Mouse (Mus musculus) stomach, postnatal 0 days (tissue): ENCODE measurements around the gene Cebpa. TPM values are rescaled to one million over a fixed set of nuclear protein-coding genes. Genes with fewer than 3 reads are reported as not detected.
A peak's percentile ranks its signal among the peaks of the same experiment; 100 is the strongest.

Experiments
- ATAC-seq: fragments of 200-750 bp; cut with Nextera tagmentation; 2 replicates; pipeline ENCODE4 v1.8.0; 2017; ENCODE audit not compliant: low FRiP score, low TSS enrichment
- DNase-seq: peaks from one replicate; pipeline ENCODE4 v3.0.0-alpha.2; 2016; ENCODE audit warnings: low spot score
- H3K27ac ChIP-seq: fragments of 300-500 bp; sonication (generic); replicated peaks from 2 replicates; pipeline ENCODE4 v1.5.1; 2014; ENCODE audit warnings: mild to moderate bottlenecking, control low read depth
- H3K27me3 ChIP-seq: fragments of 300-500 bp; sonication (generic); 2 replicates; pipeline ENCODE4 v1.6.1; 2014; ENCODE audit warnings: low read length; ENCODE audit not compliant: control insufficient read depth, insufficient read depth
- H3K36me3 ChIP-seq: fragments of 300-500 bp; sonication (generic); 2 replicates; pipeline ENCODE4 v1.6.1; 2014; ENCODE audit warnings: low read length, mixed read lengths; ENCODE audit not compliant: control insufficient read depth, insufficient read depth
- H3K4me1 ChIP-seq: fragments of 300-500 bp; sonication (generic); replicated peaks from 2 replicates; pipeline ENCODE4 v1.6.1; 2014; ENCODE audit warnings: antibody characterized with exemption; ENCODE audit not compliant: control insufficient read depth, insufficient read depth
- H3K4me2 ChIP-seq: fragments of 300-500 bp; sonication (generic); replicated peaks from 2 replicates; pipeline ENCODE4 v1.6.1; 2014; ENCODE audit warnings: low read depth, mild to moderate bottlenecking, control low read depth, moderate library complexity
- H3K4me3 ChIP-seq: fragments of 300-500 bp; sonication (generic); 2 replicates; pipeline ENCODE4 v1.5.1; 2014; ENCODE audit warnings: low read depth, low read length, control low read depth
- H3K9ac ChIP-seq: fragments of 300-500 bp; sonication (generic); 2 replicates; pipeline ENCODE4 v1.6.1; 2014; ENCODE audit warnings: mild to moderate bottlenecking, low read length, control low read depth, mixed read lengths
- H3K9me3 ChIP-seq: fragments of 300-500 bp; sonication (generic); 2 replicates; pipeline ENCODE4 v1.6.1; 2016; ENCODE audit warnings: low read length; ENCODE audit not compliant: control insufficient read depth
- CTCF ChIP-seq: IDR thresholded peaks from 2 replicates; pipeline ENCODE4 v1.5.1; 2016; ENCODE audit warnings: antibody characterized with exemption, low read depth, mild to moderate bottlenecking, moderate library complexity
- EP300 ChIP-seq: optimal IDR thresholded peaks from 2 replicates; pipeline ENCODE3; 2016; ENCODE audit warnings: antibody characterized with exemption
- WGBS: fragments of 180-500 bp; shearing (Covaris S2); extraction: QIAGEN DNeasy Blood & Tissue Kit; methylation state at CpG from one replicate; pipeline ENCODE4 v1.1.7; 2014; 5-methylcytosine and 5-hydroxymethylcytosine counted together
- microRNA-seq: library from miRNA; unstranded; fragments of <30 nt; microRNA quantifications from one replicate; pipeline ENCODE4, GENCODE M21; 2016
- polyA plus RNA-seq: library from polyadenylated mRNA; unstranded; fragments of >200 nt; fragmentation: Nextera tagmentation; extraction: Ambion mirVana; gene quantifications from 2 replicates; pipeline ENCODE4 v1.2.1, GENCODE M21; 2015

The Cebpa gene
- polyA plus RNA-seq, 1 experiment from 2014 or later = 8.8 TPM

GRCm38 (mm10) chr7:35167925-35168324, 48.8 kb downstream of the Cebpa start:
- H3K27ac ChIP-seq = no peak overlapping the region
- no peak overlapping the region for H3K4me3 ChIP-seq
- no peak for TF ChIP-seq CTCF
- H3K9me3 ChIP-seq = no peaks in the 10 kb centered on the region
- ATAC-seq (no peak), DNase-seq (no peak)
- no peaks in the 10 kb centered on the region for H3K27me3 ChIP-seq
- no peak overlapping the region for H3K9ac ChIP-seq
- no peaks in the 10 kb centered on the region for H3K36me3 ChIP-seq
- no peak overlapping the region for H3K4me2 ChIP-seq
- H3K4me1 ChIP-seq = no peaks in the 10 kb centered on the region
- WGBS = 71% methylated on average over 2 of the region's 2 CpGs

- no peak overlapping the region for H3K4me3 ChIP-seq
- no peaks in the 10 kb centered on the region for H3K9me3 ChIP-seq
- no peak overlapping the region for H3K4me2 ChIP-seq
- H3K27ac ChIP-seq = no peak overlapping the region
- no peak overlapping the region for H3K9ac ChIP-seq
- ATAC-seq = peak; percentile 43; the same call in 1 of the 2 replicates
- DNase-seq = peak; percentile 89
- TF ChIP-seq CTCF = peak; percentile 95
- no peak for TF ChIP-seq EP300
- H3K36me3 ChIP-seq = no peaks in the 10 kb centered on the region
- 17% methylated on average over 6 of the region's 6 CpGs for WGBS
- H3K4me1 ChIP-seq = no peaks in the 10 kb centered on the region
- no peaks in the 10 kb centered on the region for H3K27me3 ChIP-seq
Observed at GRCm38 (mm10) chr7:35169341-35169740, 50.2 kb downstream of the Cebpa start.

Small RNAs within 50 kb of the gene (microRNA-seq; reads per million reads assigned to microRNA genes)
- gene Gm25033 = not detected

Other genes with a start within 250 kb of the Cebpa start
- 48.7 and 48.8 TPM in 2 replicates for gene Pepd, start 206.9 kb upstream of the Cebpa start, polyA plus RNA-seq
- gene Cebpg, start 62.7 kb upstream of the Cebpa start, polyA plus RNA-seq = 27.9 and 29.7 TPM in 2 replicates
- 0.82 and 0.98 TPM in 2 replicates for gene Slc7a10, start 67.1 kb downstream of the Cebpa start, polyA plus RNA-seq
- 1.6 and 2.6 TPM in 2 replicates for gene Lrp3, start 96.2 kb downstream of the Cebpa start, polyA plus RNA-seq
- gene Gpatch1, start 199.1 kb downstream of the Cebpa start, polyA plus RNA-seq = 9.1 and 9.3 TPM in 2 replicates
- 23.1 and 24.4 TPM in 2 replicates for gene Rhpn2, start 214.9 kb downstream of the Cebpa start, polyA plus RNA-seq